Mouse (Mus musculus) liver, embryonic 14.5 days (tissue): ENCODE results near the gene Mylk.

Experiments
- CTCF ChIP-seq: IDR thresholded peaks from 2 replicates; pipeline ENCODE4 v1.5.1; 2016; ENCODE audit warnings: antibody characterized with exemption, low read depth, control low read depth
- EP300 ChIP-seq: IDR thresholded peaks from 2 replicates; pipeline ENCODE4 v1.6.1; 2016; ENCODE audit warnings: antibody characterized with exemption, low read depth

DNA sequence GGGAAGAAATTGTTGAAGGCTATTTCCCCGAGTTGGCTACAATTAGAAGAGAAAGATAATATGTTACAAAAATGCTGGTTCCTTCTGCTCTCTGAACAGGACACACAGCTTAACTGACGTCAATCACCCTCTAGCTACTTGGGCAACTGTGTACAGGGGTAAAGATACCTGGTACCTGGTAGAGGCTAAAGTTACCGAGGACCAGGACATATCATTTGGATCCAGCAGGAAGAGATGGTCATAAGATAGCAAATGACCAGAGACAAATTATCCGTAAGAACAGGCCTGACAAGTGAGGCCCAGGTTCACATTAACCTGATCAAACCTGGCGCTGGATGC, 276.9 kb downstream of the Mylk start:
- TF ChIP-seq CTCF = no peak
- no peak for TF ChIP-seq EP300
